ENCODE assay signal across 8 mouse cellular contexts in the genomic region with DNA sequence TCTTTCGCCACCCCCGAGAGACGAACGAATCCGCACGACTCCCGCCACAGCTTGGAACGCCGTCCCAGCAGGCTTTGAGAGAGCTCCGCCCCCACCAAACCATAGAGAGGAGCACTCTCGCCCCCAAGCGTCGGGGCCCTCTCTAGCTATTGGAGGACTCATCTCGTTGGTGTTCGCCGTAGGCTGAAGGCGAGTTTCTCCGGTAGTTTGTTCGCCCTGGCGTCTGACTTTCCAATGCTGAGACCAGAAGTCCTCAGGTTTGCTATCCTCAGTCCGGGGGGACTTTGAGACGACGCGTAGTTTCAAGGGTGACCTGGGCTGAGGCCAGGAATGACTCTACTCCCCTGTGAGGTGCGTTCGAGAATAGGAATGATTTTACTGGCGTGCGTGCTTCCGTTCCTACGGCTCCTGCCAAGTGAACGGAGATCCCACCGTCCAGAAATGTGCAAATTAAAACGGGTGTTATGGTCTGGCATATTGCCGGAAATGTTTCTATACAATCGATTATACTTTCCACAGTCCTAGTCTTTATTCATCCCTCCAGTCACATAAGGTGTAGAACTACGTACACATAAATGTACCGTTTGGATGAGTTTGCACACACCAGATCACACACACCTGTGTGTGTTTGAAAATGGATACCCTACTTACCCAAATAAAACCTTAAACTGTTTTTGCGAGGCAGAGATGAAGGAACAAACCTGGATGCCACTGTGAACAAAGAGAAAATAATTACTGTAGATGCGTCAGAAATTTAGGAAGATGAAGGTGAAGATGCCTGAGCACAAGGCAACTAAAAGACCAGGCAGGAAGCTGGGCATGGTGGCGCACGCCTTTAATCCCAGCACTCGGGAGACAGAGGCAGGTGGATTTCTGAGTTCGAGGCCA. TPM values are rescaled to one million over a fixed set of nuclear protein-coding genes. Genes with fewer than 3 reads are reported as not detected.
DNase-seq lines count a peak whose midpoint lies in the region; ATAC-seq lines count a peak whose summit lies in the region.

A gene (minus strand): TSS at position 76 of the 888 bp plus-strand sequence.
A gene (plus strand): TSS at position 169 of the 888 bp plus-strand sequence.

- 0 out of 2 replicates have a peak, but pooled peaks cover 5% of the 10 kb centered on the region for H3K4me1 ChIP-seq in heart, embryonic 10.5 days
- peaks cover 10% of the 10 kb centered on the region for H3K4me1 ChIP-seq in kidney, embryonic 15.5 days

- H3K4me3 ChIP-seq in heart, embryonic 10.5 days, result peak within 1 kb of the TSS; percentile 78
- H3K4me3 ChIP-seq in kidney, embryonic 15.5 days (replicated peaks), result peak within 1 kb of the TSS; percentile 74

- 4% methylated on average over 43 of the region's 43 CpGs for WGBS in heart, embryonic 10.5 days
- 3% methylated on average over 43 of the region's 43 CpGs for WGBS in kidney, embryonic 15.5 days

- H3K27ac ChIP-seq in heart, embryonic 10.5 days, result peak within 1 kb of the TSS; percentile 92
- peak within 1 kb of the TSS; percentile 88 for H3K27ac ChIP-seq in kidney, embryonic 15.5 days

- 0 out of 2 replicates have a peak, but pooled peaks cover 2% of the 10 kb centered on the region for H3K36me3 ChIP-seq in heart, embryonic 10.5 days
- H3K36me3 ChIP-seq in kidney, embryonic 15.5 days, result 0 out of 2 replicates have a peak, but pooled peaks cover 5% of the 10 kb centered on the region

- peak within 1 kb of the TSS; percentile 70 for H3K9ac ChIP-seq in kidney, embryonic 15.5 days

- H3K27me3 ChIP-seq in heart, embryonic 10.5 days (ENCODE audit: insufficient read depth, poor library complexity, severe bottlenecking), result no peaks in the 10 kb centered on the region
- H3K27me3 ChIP-seq in kidney, embryonic 15.5 days, result no peaks in the 10 kb centered on the region

- ATAC-seq in erythroblast, adult 5-6 weeks (replicated peaks; ENCODE audit: low FRiP score, poor library complexity, severe bottlenecking), result peak; percentile 97
- peak; percentile 97 for ATAC-seq in kidney, embryonic 15.5 days (replicated peaks; ENCODE audit: low FRiP score)
- ATAC-seq in monocyte, adult 5-6 weeks (replicated peaks; ENCODE audit: insufficient number of reproducible peaks, low FRiP score, low TSS enrichment, poor library complexity, severe bottlenecking), result peak; percentile 100

- H3K9me3 ChIP-seq in heart, embryonic 10.5 days, result no peaks in the 10 kb centered on the region
- H3K9me3 ChIP-seq in kidney, embryonic 15.5 days (replicated peaks), result no peaks in the 10 kb centered on the region

- peak; percentile 93 to 94 for DNase-seq in B cell, adult 2 months
- peak; percentile 98 for DNase-seq in brain, adult 2 months (ENCODE audit: low read depth, low spot score)
- DNase-seq in heart, embryonic 10.5 days (ENCODE audit: low spot score), result peak; percentile 97
- DNase-seq in liver, result peak; percentile 92
- peak; percentile 91 to 95 for DNase-seq in spleen, postnatal 4 days (ENCODE audit: low spot score in 2 of 2)

- H3K4me2 ChIP-seq in kidney, embryonic 15.5 days, result peak within 1 kb of the TSS; percentile 62

RNA-seq across cellular contexts. Expression of the first gene that starts in this region (rescaled TPM):
- total RNA-seq in erythroblast, adult 5-6 weeks (2015; ENCODE audit: low replicate concordance), result 5.4 and 14.4 TPM in 2 replicates
- 5.2 and 6.9 TPM in 2 replicates for total RNA-seq in erythroblast, adult 5-6 weeks (2017; ENCODE audit: low replicate concordance)
- 24.8 and 28.2 TPM in 2 replicates for polyA plus RNA-seq in heart, embryonic 10.5 days (2016; fragmentation: Nextera tagmentation; extraction: Ambion mirVana)
- 27.7 and 29.2 TPM in 2 replicates for polyA plus RNA-seq in kidney, embryonic 15.5 days (2015; fragmentation: Nextera tagmentation; extraction: Ambion mirVana)
- total RNA-seq in monocyte, adult 5-6 weeks (2017), result 0.96 to 6.6 TPM (median 1.8 TPM) in 3 replicates

RNA-seq across cellular contexts. Expression of the second gene that starts in this region (rescaled TPM):
- total RNA-seq in erythroblast, adult 5-6 weeks (2015; ENCODE audit: low replicate concordance), result 1.9 TPM in 1 of 2 replicates, not detected in the other
- 0.94 and 1.4 TPM in 2 replicates for total RNA-seq in erythroblast, adult 5-6 weeks (2017; ENCODE audit: low replicate concordance)
- polyA plus RNA-seq in heart, embryonic 10.5 days (2016; fragmentation: Nextera tagmentation; extraction: Ambion mirVana), result 8.3 and 8.9 TPM in 2 replicates
- polyA plus RNA-seq in kidney, embryonic 15.5 days (2015; fragmentation: Nextera tagmentation; extraction: Ambion mirVana), result 10.8 and 11.6 TPM in 2 replicates
- 8.2 to 12.2 TPM (median 11.6 TPM) in 3 replicates for total RNA-seq in monocyte, adult 5-6 weeks (2017)

Comparison
In these comparisons a context has a peak if more than half of its experiments do, and no peak if none do; other contexts are left out.
1. Peak in every context shown above with its lines: DNase-seq, ATAC-seq, H3K4me3 ChIP-seq and H3K27ac ChIP-seq.